Mouse (Mus musculus) cerebellum, adult 9-10 months (tissue): Measurements from ENCODE around the gene Col16a1.
A peak's percentile ranks its signal among the peaks of the same experiment; 100 is the strongest.

Experiments
- DNase-seq: peaks from one replicate; pipeline ENCODE4 v3.0.0; 2022

Gene Col16a1

GRCm38 (mm10) chr4:130131448-130132105, 83.9 kb downstream of the Col16a1 start:
- no peak for DNase-seq

- no peak for DNase-seq
Measured at GRCm38 (mm10) chr4:130133399-130133798, 85.8 kb downstream of the Col16a1 start.

DNA sequence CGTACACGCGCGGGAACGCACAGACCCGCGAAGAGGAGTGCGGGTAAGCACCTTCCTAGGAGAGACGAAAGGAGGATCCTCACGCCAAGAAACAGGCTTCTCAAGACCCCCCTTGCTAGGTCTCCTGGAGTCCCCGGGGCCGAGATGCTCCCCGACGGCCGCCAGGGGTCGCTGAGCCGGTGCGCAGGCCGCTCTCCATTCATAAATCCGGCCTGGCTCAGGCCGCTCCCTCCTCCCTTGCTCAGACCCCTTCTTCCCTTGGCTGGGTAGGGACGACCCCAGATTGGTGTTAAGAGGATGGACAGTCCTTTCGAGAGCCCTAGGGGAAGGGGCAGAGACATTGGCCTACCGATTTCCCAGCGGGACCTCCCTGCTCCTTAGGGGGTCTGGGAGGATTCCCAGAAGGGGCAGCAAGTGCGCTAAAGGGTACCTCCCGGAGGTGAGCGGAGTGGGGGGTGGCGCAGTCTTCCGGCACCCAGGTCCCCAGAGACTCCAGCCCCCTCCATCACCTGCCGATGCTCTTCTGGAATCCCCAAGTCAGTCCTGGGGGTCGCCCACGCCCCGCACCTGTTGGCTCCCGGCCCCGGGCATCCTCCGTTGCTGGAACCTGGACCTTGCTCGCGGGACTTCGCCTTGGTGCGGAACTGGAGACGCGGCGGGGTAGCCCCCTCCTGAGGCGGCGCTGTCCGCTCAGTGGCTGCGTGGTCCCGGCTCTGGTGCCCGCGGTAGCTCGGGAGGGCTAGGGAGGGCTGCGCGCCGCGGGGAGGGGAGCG, 91.0 kb downstream of the Col16a1 start:
- DNase-seq, result peak; percentile 35

GRCm38 (mm10) chr4:130139214-130139492, 91.5 kb downstream of the Col16a1 start, which contains the start of gene Hcrtr1:
Hcrtr1 (minus strand) TSS chr4:130139359.
- DNase-seq, result no peak

- DNase-seq, result no peak
Measured at GRCm38 (mm10) chr4:130140992-130141402, 93.4 kb downstream of the Col16a1 start.

- DNase-seq, result no peak
Measured at GRCm38 (mm10) chr4:130141786-130142185, 94.1 kb downstream of the Col16a1 start.

DNA sequence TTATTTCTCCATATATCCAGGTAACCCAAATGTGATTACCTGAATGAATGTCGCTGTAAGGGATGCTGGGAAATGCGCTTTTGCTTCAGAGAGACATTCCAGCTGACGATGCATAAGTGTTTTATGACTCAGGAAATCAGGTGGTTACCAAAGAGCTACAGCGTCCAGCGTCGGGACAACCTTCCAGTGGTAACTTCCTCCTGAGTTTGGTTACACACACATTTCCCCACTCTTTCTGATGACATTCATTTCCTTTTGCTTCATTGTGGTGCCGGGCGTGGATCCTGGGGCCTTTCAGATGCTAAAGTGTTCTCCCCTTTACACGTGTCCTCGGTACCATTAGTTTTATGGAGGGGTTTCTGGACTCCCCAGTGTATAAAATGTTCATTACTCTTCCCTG, 100.8 kb downstream of the Col16a1 start:
- DNase-seq, result no peak
